Mouse (Mus musculus) mouse embryonic stem cell (cell line): ENCODE results near the gene Serpina3m.
"Not testable (repeated sequence)": the region's sequence is repeated elsewhere in the genome, so short reads cannot be mapped to it uniquely, and the experiment has no call there.

Experiments used
- in situ Hi-C, 2 experiments: fragments of 300-500 bp; cut with MboI; formaldehyde crosslinking; loops; 1 replicate in 1 of 2; 3 replicates in 1 of 2; pipeline ENCODE4 v1.14.3; 2019 to 2020; ENCODE audit warnings: low sequenced_read_pairs in 2 of 2, low pct_unique_long_range_greater_than_20kb in 1 of 2, mixed read lengths in 1 of 2; ENCODE audit not compliant: unreplicated experiment in 1 of 2

Serpina3m gene

GRCm38 (mm10) chr12:104338226-104338625 is at the start of gene Serpina3m, which contains the start of gene Serpina3k:
Gene Serpina3m, plus strand, starts transcription at chr12:104338486.
Gene Serpina3k, plus strand, starts transcription at chr12:104338486.
- in situ Hi-C loops: loop anchor here in 1 of 2 experiments (5.0 kb wide), 1 partner anchor 49 kb away; no protein-coding TSS in a partner anchor

- in situ Hi-C loops: no loop called here
Observed at GRCm38 (mm10) chr12:104289872-104290271, 48.4 kb upstream of the Serpina3m start.

- in situ Hi-C loops: no loop called here
Observed at GRCm38 (mm10) chr12:104293963-104294362, 44.3 kb upstream of the Serpina3m start.

GRCm38 (mm10) chr12:104298049-104298448 is 40.2 kb upstream of the Serpina3m start:
- in situ Hi-C loops: no loop called here

- in situ Hi-C loops: no loop called here
Observed at GRCm38 (mm10) chr12:104305991-104306390, 32.3 kb upstream of the Serpina3m start.

GRCm38 (mm10) chr12:104314253-104314652 is 24.0 kb upstream of the Serpina3m start, which contains the start of gene Serpina3j:
Gene Serpina3j, plus strand, starts transcription at chr12:104314553.
- in situ Hi-C loops: no loop called here

GRCm38 (mm10) chr12:104322454-104322853 is 15.8 kb upstream of the Serpina3m start:
- in situ Hi-C loops: no loop called here

- in situ Hi-C loops: no loop called here
Observed at GRCm38 (mm10) chr12:104331701-104332100, 6.6 kb upstream of the Serpina3m start.

- in situ Hi-C loops: loop anchor here in 1 of 2 experiments (5.0 kb wide), 1 partner anchor 50 kb away; no protein-coding TSS in a partner anchor
Observed at GRCm38 (mm10) chr12:104336873-104337272, 1.4 kb upstream of the Serpina3m start.

GRCm38 (mm10) chr12:104338705-104339104 is 419 bp downstream of the Serpina3m start:
- in situ Hi-C loops: loop anchor here in 1 of 2 experiments (5.0 kb wide), 1 partner anchor 49 kb away; no protein-coding TSS in a partner anchor

GRCm38 (mm10) chr12:104342489-104342888 is 4.2 kb downstream of the Serpina3m start:
- in situ Hi-C loops: not testable (repeated sequence)

- in situ Hi-C loops: no loop called here
Observed at GRCm38 (mm10) chr12:104345181-104345580, 6.9 kb downstream of the Serpina3m start.

GRCm38 (mm10) chr12:104345707-104346106 is 7.4 kb downstream of the Serpina3m start:
- in situ Hi-C loops: no loop called here

- in situ Hi-C loops: no loop called here
Observed at GRCm38 (mm10) chr12:104347091-104347490, 8.8 kb downstream of the Serpina3m start.

- in situ Hi-C loops: not testable (repeated sequence)
Observed at GRCm38 (mm10) chr12:104351812-104352211, 13.5 kb downstream of the Serpina3m start.

- in situ Hi-C loops: no loop called here
Observed at GRCm38 (mm10) chr12:104356006-104356405, 17.7 kb downstream of the Serpina3m start.

- in situ Hi-C loops: no loop called here
Observed at GRCm38 (mm10) chr12:104369986-104370385, 31.7 kb downstream of the Serpina3m start.

- in situ Hi-C loops: not testable (repeated sequence)
Observed at GRCm38 (mm10) chr12:104377179-104377578, 38.9 kb downstream of the Serpina3m start.

- in situ Hi-C loops: not testable (repeated sequence)
Observed at GRCm38 (mm10) chr12:104378351-104378750, 40.1 kb downstream of the Serpina3m start.

GRCm38 (mm10) chr12:104378815-104379214 is 40.5 kb downstream of the Serpina3m start:
- in situ Hi-C loops: not testable (repeated sequence)
